17 mouse cellular contexts compared by ENCODE assay signal in genomic region chr6:60987804-60988203, GRCm38 (mm10).
"Had no signal": no experiment of that assay in that cellular context is flagged by ENCODE, and none has a peak within 500 bp of the region (broad histone marks: within the 10 kb centered on the region; RNA-seq: fewer than 3 reads in every experiment).

No protein-coding gene starts in this region.

- H3K4me3 ChIP-seq: lung, embryonic 15.5 days; megakaryocyte, embryonic 14.5 days; midbrain, embryonic 13.5 days; midbrain, embryonic 15.5 days; neural tube, embryonic 12.5 days; stomach, embryonic 15.5 days had no signal

- H3K27ac ChIP-seq: lung, embryonic 15.5 days; macrophage; midbrain, embryonic 13.5 days; midbrain, embryonic 15.5 days; neural tube, embryonic 12.5 days; stomach, embryonic 15.5 days; stomach, postnatal 0 days had no signal

- H3K9me3 ChIP-seq: lung, embryonic 15.5 days; megakaryocyte, embryonic 14.5 days; midbrain, embryonic 13.5 days; midbrain, embryonic 15.5 days; neural tube, embryonic 12.5 days; stomach, embryonic 15.5 days had no signal

- H3K36me3 ChIP-seq: lung, embryonic 15.5 days; midbrain, embryonic 13.5 days; midbrain, embryonic 15.5 days; neural tube, embryonic 12.5 days; stomach, embryonic 15.5 days had no signal

- DNase-seq: lung, adult 2 months; lung, postnatal 14 days; lung, postnatal 36 days; right cerebral cortex, postnatal 14 days; thymus, adult 2 months; thymus, postnatal 25 days; thymus, postnatal 4 days had no signal

- H3K4me1 ChIP-seq: lung, embryonic 15.5 days; midbrain, embryonic 13.5 days; midbrain, embryonic 15.5 days; neural tube, embryonic 12.5 days; stomach, embryonic 15.5 days had no signal

- H3K9ac ChIP-seq: lung, embryonic 15.5 days; midbrain, embryonic 13.5 days; midbrain, embryonic 15.5 days; neural tube, embryonic 12.5 days; stomach, embryonic 15.5 days had no signal

- H3K27me3 ChIP-seq: lung, embryonic 15.5 days; megakaryocyte, embryonic 14.5 days; midbrain, embryonic 13.5 days; midbrain, embryonic 15.5 days; neural tube, embryonic 12.5 days; stomach, embryonic 15.5 days had no signal

- ATAC-seq: lung, postnatal 0 days; midbrain, embryonic 13.5 days; midbrain, embryonic 15.5 days had no signal

- H3K4me2 ChIP-seq: lung, embryonic 15.5 days; midbrain, embryonic 11.5 days; midbrain, embryonic 13.5 days; midbrain, embryonic 15.5 days; neural tube, embryonic 12.5 days; stomach, embryonic 15.5 days had no signal
